Mouse (Mus musculus) heart, postnatal 14 days (tissue): ENCODE data around the gene Zfp781. TPM values are rescaled to one million over a fixed set of nuclear protein-coding genes. Genes with fewer than 3 reads are reported as not detected.
"Not testable (repeated sequence)": the region's sequence is repeated elsewhere in the genome, so short reads cannot be mapped to it uniquely, and the experiment has no call there.

Source experiments
- DNase-seq, 2 experiments: peaks; one replicate each; pipeline ENCODE4 v3.0.0; 2021 to 2022
- intact Hi-C: fragments of 180-260 bp; cut with DNase I; formaldehyde crosslinking; loops from one replicate; pipeline ENCODE4 v1.15.1; 2025
- long read RNA-seq, 2 experiments: library from polyadenylated mRNA; stranded (forward); transcript quantifications; one replicate each; pipeline ENCODE4 v2.0.0; 2021
- total RNA-seq, 2 experiments: library from RNA; stranded (reverse); gene quantifications; 2 replicates each; pipeline ENCODE4 v1.2.3; 2021

Zfp781 gene
- 1 to 10 TPM; 1.0 to 1.1 TPM for total RNA-seq
- long read RNA-seq, experiment 1, partial matches to known transcripts = 0 of 1 reads
- long read RNA-seq, experiment 1, other reads (novel, unspliced or antisense) = 1 of 1 reads
- long read RNA-seq, experiment 2, partial matches to known transcripts = 0 of 1 reads
- long read RNA-seq, experiment 2, other reads (novel, unspliced or antisense) = 1 of 1 reads

GRCm38 (mm10) chr10:81929842-81930743 is at the start of gene Zfp781:
TSS of gene Zfp781 (minus strand) at chr10:81930480.
- DNase-seq, intact Hi-C loops: not testable (repeated sequence)

GRCm38 (mm10) chr10:81978365-81979003 is 48.2 kb upstream of the Zfp781 start:
- DNase-seq = peak; percentile 18 to 19
- intact Hi-C loops = not testable (repeated sequence)

GRCm38 (mm10) chr10:81930744-81931118 is 451 bp upstream of the Zfp781 start:
- intact Hi-C loops, DNase-seq: not testable (repeated sequence)

- peak in 1 of 2 experiments; percentile 8 for DNase-seq
- intact Hi-C loops = not testable (repeated sequence)
Observed at GRCm38 (mm10) chr10:81863409-81864407, 66.6 kb downstream of the Zfp781 start, which contains the start of gene Gm32687. TSS of gene Gm32687 (plus strand) at chr10:81863934.

Other genes starting within 250 kb of the Zfp781 start
- gene Zfp433, start 225.7 kb downstream of the Zfp781 start, total RNA-seq = 1 to 10 TPM; 4.8 to 5.4 TPM
- gene Gm3055, start 159.3 kb downstream of the Zfp781 start, total RNA-seq = 1 to 10 TPM; 2.1 to 2.4 TPM
- gene Gm4767, start 118.3 kb downstream of the Zfp781 start, total RNA-seq = 1 to 10 TPM; 1.8 TPM
- gene Gm32687, start 66.5 kb downstream of the Zfp781 start, total RNA-seq = 1 to 10 TPM; 1.8 to 2.7 TPM
- 1 to 10 TPM; 6.5 to 6.6 TPM for gene Zfp873, start 117.6 kb upstream of the Zfp781 start, total RNA-seq
- gene BC024063, start 152.9 kb upstream of the Zfp781 start, total RNA-seq = 1 to 10 TPM; 2.8 to 3.1 TPM
- gene AU041133, start 197.5 kb upstream of the Zfp781 start, total RNA-seq = 1 to 10 TPM; 2.8 to 3.3 TPM